Mouse (Mus musculus): ENCODE data around the gene Pds5a.
"Not testable (repeated sequence)": the region's sequence is repeated elsewhere in the genome, so short reads cannot be mapped to it uniquely, and the experiment has no call there.

Gene Pds5a

GRCm38 (mm10) chr5:65696821-65697485 lies 1.1 kb downstream of the Pds5a start:
- peak; percentile 88 for DNase-seq (ENCODE audit: low read depth)

- DNase-seq (ENCODE audit: low read depth), result not testable (repeated sequence)
These were observed 4.0 kb downstream of the Pds5a start for GRCm38 (mm10) chr5:65694076-65694475.

GRCm38 (mm10) chr5:65693018-65693417 lies 5.1 kb downstream of the Pds5a start:
- DNase-seq (ENCODE audit: low read depth), result no peak

GRCm38 (mm10) chr5:65688806-65689205 lies 9.3 kb downstream of the Pds5a start:
- no peak for DNase-seq (ENCODE audit: low read depth)

- no peak for DNase-seq (ENCODE audit: low read depth)
These were observed 11.3 kb downstream of the Pds5a start for GRCm38 (mm10) chr5:65686806-65687205.

GRCm38 (mm10) chr5:65678826-65679225 lies 19.2 kb downstream of the Pds5a start:
- DNase-seq (ENCODE audit: low read depth), result no peak

- DNase-seq (ENCODE audit: low read depth), result no peak
These were observed 25.9 kb downstream of the Pds5a start for GRCm38 (mm10) chr5:65672162-65672561.

GRCm38 (mm10) chr5:65667644-65668043 lies 30.4 kb downstream of the Pds5a start:
- DNase-seq (ENCODE audit: low read depth), result no peak

- no peak for DNase-seq (ENCODE audit: low read depth)
These were observed 32.7 kb downstream of the Pds5a start for GRCm38 (mm10) chr5:65665370-65665769.

GRCm38 (mm10) chr5:65661958-65662357 lies 36.1 kb downstream of the Pds5a start:
- no peak for DNase-seq (ENCODE audit: low read depth)

GRCm38 (mm10) chr5:65653786-65654185 lies 44.3 kb downstream of the Pds5a start:
- peak; percentile 33 for DNase-seq (ENCODE audit: low read depth)

- no peak for DNase-seq (ENCODE audit: low read depth)
These were observed 59.2 kb downstream of the Pds5a start for GRCm38 (mm10) chr5:65638896-65639295.

- DNase-seq (ENCODE audit: low read depth), result no peak
These were observed 73.7 kb downstream of the Pds5a start for GRCm38 (mm10) chr5:65624340-65624739.

- peak; percentile 21 for DNase-seq (ENCODE audit: low read depth)
These were observed 84.7 kb downstream of the Pds5a start for GRCm38 (mm10) chr5:65613152-65613924.

- DNase-seq (ENCODE audit: low read depth), result no peak
These were observed 87.5 kb downstream of the Pds5a start for GRCm38 (mm10) chr5:65610541-65610940.

- DNase-seq (ENCODE audit: low read depth), result no peak
These were observed 88.3 kb downstream of the Pds5a start for GRCm38 (mm10) chr5:65609769-65610168.

- DNase-seq (ENCODE audit: low read depth), result no peak
These were observed 91.3 kb downstream of the Pds5a start for GRCm38 (mm10) chr5:65606820-65607219.

GRCm38 (mm10) chr5:65599681-65600080 lies 98.4 kb downstream of the Pds5a start:
- DNase-seq (ENCODE audit: low read depth), result no peak

- DNase-seq (ENCODE audit: low read depth), result no peak
These were observed 105.7 kb downstream of the Pds5a start for GRCm38 (mm10) chr5:65592421-65592820.

- DNase-seq (ENCODE audit: low read depth), result peak; percentile 53
These were observed 107.9 kb downstream of the Pds5a start for GRCm38 (mm10) chr5:65590199-65590598.

- DNase-seq (ENCODE audit: low read depth), result no peak
These were observed 111.8 kb downstream of the Pds5a start for GRCm38 (mm10) chr5:65586291-65586690.

- DNase-seq (ENCODE audit: low read depth), result no peak
These were observed 119.5 kb downstream of the Pds5a start for GRCm38 (mm10) chr5:65578545-65578944.

GRCm38 (mm10) chr5:65575896-65576295 lies 122.2 kb downstream of the Pds5a start:
- DNase-seq (ENCODE audit: low read depth), result no peak

GRCm38 (mm10) chr5:65574876-65575275 lies 123.2 kb downstream of the Pds5a start:
- no peak for DNase-seq (ENCODE audit: low read depth)

Measured in 416B (cell line).